Mouse (Mus musculus) urinary bladder, postnatal 0 days (tissue): ENCODE data around the gene Spcs2. TPM values are rescaled to one million over a fixed set of nuclear protein-coding genes. Genes with fewer than 3 reads are reported as not detected.

Experiments used
- polyA plus RNA-seq: library from polyadenylated mRNA; unstranded; fragments of >200 nt; fragmentation: Nextera tagmentation; extraction: Ambion mirVana; gene quantifications from 2 replicates; pipeline ENCODE4 v1.2.1, GENCODE M21; 2015

Gene Spcs2
- 206 and 218 TPM in 2 replicates for polyA plus RNA-seq

GRCm38 (mm10) chr7:99863362-99863761 is at the start of gene Spcs2:
TSS of gene Spcs2 (minus strand) at chr7:99863462.

GRCm38 (mm10) chr7:99858813-99859585 is 4.3 kb downstream of the Spcs2 start, which contains the start of gene Xrra1:
TSS of gene Xrra1 (plus strand) at chr7:99859116.

GRCm38 (mm10) chr7:99828083-99828570 is 35.1 kb downstream of the Spcs2 start, which contains the start of gene Neu3:
TSS of gene Neu3 (minus strand) at chr7:99828417.

Other genes starting within 250 kb of the Spcs2 start
- gene Tpbgl, start 236.4 kb downstream of the Spcs2 start, polyA plus RNA-seq = 1.8 and 1.9 TPM in 2 replicates
- 3.4 and 3.8 TPM in 2 replicates for gene Slco2b1, start 152.1 kb downstream of the Spcs2 start, polyA plus RNA-seq
- gene Olfr520, start 133.2 kb downstream of the Spcs2 start, polyA plus RNA-seq = not detected in 2 replicates
- gene Olfr521, start 100.0 kb downstream of the Spcs2 start, polyA plus RNA-seq = not detected in 2 replicates
- 4.2 and 5.3 TPM in 2 replicates for gene Neu3, start 35.0 kb downstream of the Spcs2 start, polyA plus RNA-seq
- gene Xrra1, start 4.3 kb downstream of the Spcs2 start, polyA plus RNA-seq = 0.13 and 0.16 TPM in 2 replicates
- gene Rnf169, start 117.0 kb upstream of the Spcs2 start, polyA plus RNA-seq = 2.1 and 2.2 TPM in 2 replicates
- gene Chrdl2, start 142.7 kb upstream of the Spcs2 start, polyA plus RNA-seq = 6.4 and 7.0 TPM in 2 replicates